Mouse (Mus musculus): Measurements from ENCODE around the gene Tmem210.

Gene Tmem210

GRCm38 (mm10) chr2:25264851-25265250 is 23.1 kb upstream of the Tmem210 start:
- in situ Hi-C loops (cut with MboI, MseI) = no loop called here

GRCm38 (mm10) chr2:25265897-25266656 is 21.9 kb upstream of the Tmem210 start:
- in situ Hi-C loops (cut with MboI, MseI) = no loop called here

- in situ Hi-C loops (cut with MboI, MseI) = no loop called here
Measured at GRCm38 (mm10) chr2:25266720-25267119, 21.2 kb upstream of the Tmem210 start.

- in situ Hi-C loops (cut with MboI, MseI) = no loop called here
Measured at GRCm38 (mm10) chr2:25267241-25267640, 20.7 kb upstream of the Tmem210 start.

- in situ Hi-C loops (cut with MboI, MseI) = no loop called here
Measured at GRCm38 (mm10) chr2:25267746-25268309, 20.1 kb upstream of the Tmem210 start.

- in situ Hi-C loops (cut with MboI, MseI) = loop anchor here (5.0 to 10.0 kb wide), 2 partner anchors 60 to 63 kb away; partner anchors contain the start of gene Man1b1 (in 2 of the 2)
Measured at GRCm38 (mm10) chr2:25271827-25272511, 16.0 kb upstream of the Tmem210 start, which contains the start of the genes Ssna1 and Anapc2. Gene Ssna1 (minus strand): TSS chr2:25272438. Gene Anapc2 (plus strand): TSS chr2:25272478.

- in situ Hi-C loops (cut with MboI, MseI) = loop anchor here (5.0 to 10.0 kb wide), 2 partner anchors 60 to 62 kb away; partner anchors contain the start of gene Man1b1 (in 2 of the 2)
Measured at GRCm38 (mm10) chr2:25272515-25272914, 15.4 kb upstream of the Tmem210 start.

GRCm38 (mm10) chr2:25273010-25273409 is 14.9 kb upstream of the Tmem210 start:
- in situ Hi-C loops (cut with MboI, MseI) = loop anchor here (5.0 to 10.0 kb wide), 2 partner anchors 59 to 62 kb away; partner anchors contain the start of gene Man1b1 (in 2 of the 2)

GRCm38 (mm10) chr2:25278928-25279882 is 8.7 kb upstream of the Tmem210 start:
- in situ Hi-C loops (cut with MboI, MseI) = loop anchor here in 1 of 2 experiments (10.0 kb wide), 1 partner anchor 56 kb away; the partner anchor contains the start of gene Man1b1

GRCm38 (mm10) chr2:25285551-25285950 is 2.4 kb upstream of the Tmem210 start:
- in situ Hi-C loops (cut with MboI, MseI) = no loop called here

GRCm38 (mm10) chr2:25286314-25286713 is 1.6 kb upstream of the Tmem210 start:
- in situ Hi-C loops (cut with MboI, MseI) = no loop called here

- in situ Hi-C loops (cut with MboI, MseI) = no loop called here
Measured at GRCm38 (mm10) chr2:25286837-25287636, 908 bp upstream of the Tmem210 start.

GRCm38 (mm10) chr2:25288734-25289345 is 895 bp downstream of the Tmem210 start:
- in situ Hi-C loops (cut with MboI, MseI) = no loop called here

- in situ Hi-C loops (cut with MboI, MseI) = no loop called here
Measured at GRCm38 (mm10) chr2:25289651-25290050, 1.7 kb downstream of the Tmem210 start, which contains the start of gene Lrrc26. Gene Lrrc26 (plus strand): TSS chr2:25289915.

GRCm38 (mm10) chr2:25290101-25290815 is 2.3 kb downstream of the Tmem210 start:
- in situ Hi-C loops (cut with MboI, MseI) = no loop called here

- in situ Hi-C loops (cut with MboI, MseI) = no loop called here
Measured at GRCm38 (mm10) chr2:25290816-25291130, 2.8 kb downstream of the Tmem210 start.

GRCm38 (mm10) chr2:25291184-25292053 is 3.5 kb downstream of the Tmem210 start:
- in situ Hi-C loops (cut with MboI, MseI) = no loop called here

- in situ Hi-C loops (cut with MboI, MseI) = no loop called here
Measured at GRCm38 (mm10) chr2:25292054-25292544, 4.2 kb downstream of the Tmem210 start.
